ENCODE assay signal across 7 mouse cellular contexts in the genomic region with DNA sequence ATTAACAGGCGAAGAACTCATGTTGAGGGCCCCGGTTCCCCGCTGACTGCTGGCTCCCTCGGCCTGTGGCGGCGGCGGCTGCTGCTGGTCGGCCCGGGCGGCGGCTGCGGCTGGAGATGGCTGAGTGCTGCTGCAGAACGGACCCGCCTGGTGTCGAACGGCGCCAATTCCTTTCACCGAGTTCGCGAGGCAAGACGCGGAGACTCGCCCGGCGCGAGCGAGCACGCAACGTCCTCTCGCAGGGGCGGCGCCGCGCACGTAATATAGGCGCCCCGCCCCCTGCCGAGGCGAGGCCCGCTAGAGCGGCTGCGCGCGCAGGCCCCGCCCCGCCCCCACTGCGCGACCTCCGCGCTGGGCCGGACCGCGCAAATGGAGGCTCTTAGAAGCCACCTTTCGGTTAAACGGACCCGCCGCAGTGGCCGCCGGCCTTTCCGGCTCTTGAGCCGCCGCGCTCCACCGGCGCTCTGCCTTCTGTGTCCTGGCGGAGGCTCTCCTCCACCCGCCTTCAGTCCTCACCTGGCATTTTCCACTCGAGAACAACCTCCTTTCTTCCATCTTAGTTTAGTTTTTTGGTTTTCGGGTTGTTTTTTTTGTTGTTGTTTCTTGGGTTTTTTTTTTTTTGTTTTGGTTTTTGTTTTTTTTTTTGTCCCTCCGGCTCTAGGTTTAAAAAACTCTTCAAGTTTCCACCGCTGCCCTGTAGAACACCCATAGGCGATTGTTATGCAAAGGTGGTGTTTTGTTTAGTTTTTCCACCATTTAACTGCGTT. TPM values are rescaled to one million over a fixed set of nuclear protein-coding genes. Genes with fewer than 3 reads are reported as not detected.
A peak's percentile ranks its signal among the peaks of the same experiment; 100 is the strongest.
DNase-seq lines count a peak whose midpoint lies in the region; ATAC-seq and TF ChIP-seq lines count a peak whose summit lies in the region.

Gene Hnrnpu (minus strand): TSS at position 247 of the 767 bp plus-strand sequence.

- 0 out of 2 replicates have a peak, but pooled peaks have one; percentile 10 for TF ChIP-seq CTCF in intestine, postnatal 0 days (IDR thresholded peaks at IDR 0.05; ENCODE audit: low read depth)
- no peak for TF ChIP-seq CTCF in small intestine, adult 2 months (IDR thresholded peaks at IDR 0.05; ENCODE audit: extremely low read depth, insufficient read length, insufficient replicate concordance, low read depth, low read length)

- TF ChIP-seq POLR2A in small intestine, adult 2 months (IDR thresholded peaks at IDR 0.05; ENCODE audit: low read depth, low read length): peak; percentile 96

- H3K9me3 ChIP-seq in intestine, postnatal 0 days (ENCODE audit: control insufficient read depth): no peaks in the 10 kb centered on the region
- no peaks in the 10 kb centered on the region for H3K9me3 ChIP-seq in midbrain, embryonic 12.5 days

- peak within 1 kb of the TSS; percentile 66 for H3K4me2 ChIP-seq in intestine, postnatal 0 days (replicated peaks; ENCODE audit: low read depth)
- peak within 1 kb of the TSS; percentile 85 for H3K4me2 ChIP-seq in midbrain, embryonic 12.5 days (replicated peaks)

- peaks cover 8% of the 10 kb centered on the region; the same call in 1 of the 2 replicates for H3K4me1 ChIP-seq in intestine, postnatal 0 days (replicated peaks; ENCODE audit: control insufficient read depth, insufficient read depth, low read length)
- H3K4me1 ChIP-seq in midbrain, embryonic 12.5 days: peaks cover 21% of the 10 kb centered on the region
- no peaks in the 10 kb centered on the region; the same call in 1 of the 2 replicates for H3K4me1 ChIP-seq in small intestine, adult 2 months (ENCODE audit: control insufficient read depth, insufficient read depth, insufficient read length, low read length)

- intact Hi-C loops in left cerebral cortex, postnatal 4 days (cut with DNase I): loop anchor here (2.0 to 5.0 kb wide), 2 partner anchors 69 to 110 kb away; partner anchors contain the start of gene Efcab2

- peaks cover 17% of the 10 kb centered on the region for H3K36me3 ChIP-seq in intestine, postnatal 0 days (ENCODE audit: control insufficient read depth, insufficient read depth)
- H3K36me3 ChIP-seq in midbrain, embryonic 12.5 days: peaks cover 18% of the 10 kb centered on the region
- H3K36me3 ChIP-seq in small intestine, adult 2 months (ENCODE audit: control insufficient read depth, insufficient read depth, low read length): peaks cover 15% of the 10 kb centered on the region

- H3K4me3 ChIP-seq in intestine, postnatal 0 days (ENCODE audit: low read depth, low read length): peak within 1 kb of the TSS; percentile 99
- H3K4me3 ChIP-seq in midbrain, embryonic 12.5 days: peak within 1 kb of the TSS; percentile 100
- H3K4me3 ChIP-seq in small intestine, adult 2 months (ENCODE audit: low read depth, low read length): peak within 1 kb of the TSS; percentile 71

- peak; percentile 87 for ATAC-seq in intestine, postnatal 0 days
- peak; percentile 87 for ATAC-seq in midbrain, embryonic 12.5 days (ENCODE audit: low FRiP score, low read depth)

- peak within 1 kb of the TSS; percentile 100 for H3K9ac ChIP-seq in intestine, postnatal 0 days (ENCODE audit: low read depth, low read length)
- peak within 1 kb of the TSS; percentile 100 for H3K9ac ChIP-seq in midbrain, embryonic 12.5 days (replicated peaks)

- DNase-seq in adrenal gland, adult 2 months: peak; percentile 97
- DNase-seq in embryo, embryonic 11.5 days (ENCODE audit: low read depth, low spot score): peak; percentile 94
- peak; percentile 97 for DNase-seq in gastrocnemius, postnatal 4 days (ENCODE audit: low spot score in 2 of 2)
- peak; percentile 98 for DNase-seq in left cerebral cortex, postnatal 4 days

- H3K27me3 ChIP-seq in intestine, postnatal 0 days (replicated peaks; ENCODE audit: control insufficient read depth, insufficient read depth, low read length): no peaks in the 10 kb centered on the region
- no peaks in the 10 kb centered on the region for H3K27me3 ChIP-seq in midbrain, embryonic 12.5 days
- no peaks in the 10 kb centered on the region for H3K27me3 ChIP-seq in small intestine, adult 2 months (ENCODE audit: control insufficient read depth, insufficient read depth, low read length)

- under 1% methylated on average over 68 of the region's 73 CpGs for WGBS in intestine, postnatal 0 days
- WGBS in midbrain, embryonic 12.5 days: under 1% methylated on average over 59 of the region's 73 CpGs
- under 1% methylated on average over 73 of the region's 73 CpGs for WGBS in small intestine, adult 2 months

- peak within 1 kb of the TSS; percentile 100 for H3K27ac ChIP-seq in intestine, postnatal 0 days (ENCODE audit: low read depth, low read length)
- H3K27ac ChIP-seq in midbrain, embryonic 12.5 days (replicated peaks): peak within 1 kb of the TSS; percentile 100
- H3K27ac ChIP-seq in small intestine, adult 2 months (ENCODE audit: insufficient read depth, low read depth, low read length): peak within 1 kb of the TSS; percentile 90

RNA-seq across cellular contexts. Expression of gene Hnrnpu, which starts in this region (rescaled TPM):
- 100 to 1,000 TPM; 319 to 336 TPM for total RNA-seq in adrenal gland, adult 2 months (2021)
- polyA plus RNA-seq in adrenal gland, adult 2 months (2012; rRNA removed): 27.4 and 28.2 TPM in 2 replicates
- total RNA-seq in gastrocnemius, postnatal 4 days (2021): 100 to 1,000 TPM; 318 to 386 TPM
- 131 TPM in 2 replicates for polyA plus RNA-seq in intestine, postnatal 0 days (2015; fragmentation: Nextera tagmentation; extraction: Ambion mirVana)
- 100 to 1,000 TPM; 539 to 583 TPM for total RNA-seq in left cerebral cortex, postnatal 4 days (2021)
- 896 and 987 TPM in 2 replicates for polyA plus RNA-seq in midbrain, embryonic 12.5 days (2016; fragmentation: Nextera tagmentation; extraction: Ambion mirVana)
- polyA plus RNA-seq in small intestine, adult 2 months (2012; rRNA removed): 21.7 and 34.2 TPM in 2 replicates

Comparison
In these comparisons a context has a peak if more than half of its experiments do, and no peak if none do; other contexts are left out.
1. Peak in every context shown above with its lines: DNase-seq, ATAC-seq, H3K4me3 ChIP-seq and H3K27ac ChIP-seq.